ENCODE assay signal across 22 mouse cellular contexts in the genomic region with DNA sequence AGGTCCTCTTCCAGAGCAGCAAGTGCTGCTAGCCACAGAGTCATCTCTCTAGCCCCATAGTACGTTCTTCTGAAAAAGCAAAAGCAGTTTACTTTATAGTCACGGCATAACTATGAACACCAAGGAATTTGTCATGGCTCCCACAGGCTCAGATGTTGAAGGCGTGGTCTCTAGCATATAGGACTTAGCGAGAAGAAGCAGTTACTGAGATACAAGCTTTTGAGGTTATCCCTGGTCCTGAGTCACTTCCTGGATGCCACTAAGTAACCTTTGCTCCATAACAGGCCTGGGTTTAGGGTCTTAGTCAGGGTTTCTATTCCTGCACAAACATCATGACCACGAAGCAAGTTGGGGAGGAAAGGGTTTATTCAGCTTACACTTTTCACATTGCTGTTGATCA.
"Had no signal": no experiment of that assay in that cellular context is flagged by ENCODE, and none has a peak within 500 bp of the region (broad histone marks: within the 10 kb centered on the region; RNA-seq: fewer than 3 reads in every experiment).

No protein-coding gene starts in this region.

- DNase-seq: gastrocnemius, adult 2 months; gastrocnemius, postnatal 10 days; gastrocnemius, postnatal 25 days; heart, postnatal 10 days; heart, postnatal 4 days; kidney, adult 18-20 months; kidney, adult 8-10 months; kidney, postnatal 10 days; kidney, postnatal 25 days; kidney, postnatal 4 days; layer of hippocampus, adult 9-11 months; layer of hippocampus, postnatal 36 days; liver; liver, embryonic 13.5 days had no signal

- H3K9ac ChIP-seq: heart, embryonic 12.5 days; hindbrain, embryonic 12.5 days; hindbrain, embryonic 14.5 days; intestine, embryonic 15.5 days; limb, embryonic 12.5 days; liver, embryonic 13.5 days had no signal

- H3K27me3 ChIP-seq: heart, embryonic 12.5 days; hindbrain, embryonic 12.5 days; intestine, embryonic 15.5 days; limb, embryonic 12.5 days; liver, embryonic 13.5 days had no signal

- H3K4me3 ChIP-seq: gastrocnemius, adult 2 months; heart, embryonic 10.5 days; heart, embryonic 12.5 days; hindbrain, embryonic 10.5 days; hindbrain, embryonic 12.5 days; intestine, embryonic 15.5 days; limb, embryonic 10.5 days; limb, embryonic 12.5 days; liver, embryonic 13.5 days had no signal

- H3K27ac ChIP-seq: gastrocnemius, adult 2 months; heart, embryonic 10.5 days; hindbrain, embryonic 10.5 days; hindbrain, embryonic 12.5 days; hindbrain, embryonic 14.5 days; intestine, embryonic 15.5 days; limb, embryonic 10.5 days; limb, embryonic 12.5 days; liver, embryonic 13.5 days had no signal
